In genomic region chr5:54101318-54101717, GRCm38 (mm10) we compare ENCODE assay signal across 9 mouse cellular contexts.
DNase-seq lines count a peak whose midpoint lies in the region; ATAC-seq and TF ChIP-seq lines count a peak whose summit lies in the region.
"Had no signal": no experiment of that assay in that cellular context is flagged by ENCODE, and none has a peak within 500 bp of the region (broad histone marks: within the 10 kb centered on the region; RNA-seq: fewer than 3 reads in every experiment).

No protein-coding gene starts in this region.

- H3K9ac ChIP-seq in lung, embryonic 16.5 days (ENCODE audit: low read length), result no peak overlapping the region
- H3K9ac ChIP-seq in forebrain, postnatal 0 days, result no peak overlapping the region
- H3K9ac ChIP-seq: lung, embryonic 14.5 days had no signal

- H3K4me3 ChIP-seq in lung, embryonic 16.5 days (ENCODE audit: low read length), result no peak overlapping the region
- H3K4me3 ChIP-seq in forebrain, postnatal 0 days (ENCODE audit: low read depth, low read length), result no peak overlapping the region
- no peak overlapping the region for H3K4me3 ChIP-seq in thymus, adult 2 months (ENCODE audit: control insufficient read depth, insufficient read depth, low read length)

- no peaks in the 10 kb centered on the region for H3K27me3 ChIP-seq in lung, embryonic 16.5 days (ENCODE audit: control insufficient read depth, insufficient read depth, low read depth, low read length)
- H3K27me3 ChIP-seq in forebrain, postnatal 0 days (ENCODE audit: insufficient read depth, low read length), result no peaks in the 10 kb centered on the region
- no peaks in the 10 kb centered on the region for H3K27me3 ChIP-seq in thymus, adult 2 months (ENCODE audit: control insufficient read depth, insufficient read depth, low read length)

- peaks cover 11% of the 10 kb centered on the region for H3K4me1 ChIP-seq in lung, embryonic 16.5 days (replicated peaks; ENCODE audit: control insufficient read depth, insufficient read depth, low read length)
- H3K4me1 ChIP-seq in forebrain, postnatal 0 days (ENCODE audit: insufficient read depth), result peaks cover 10% of the 10 kb centered on the region
- peaks cover 21% of the 10 kb centered on the region for H3K4me1 ChIP-seq in thymus, adult 2 months (replicated peaks; ENCODE audit: control insufficient read depth, insufficient read depth, low read length)

- no peak for DNase-seq in lung, postnatal 4 days
- DNase-seq in T-cell, adult 2 months (ENCODE audit: low spot score), result peak; percentile 73
- peak; percentile 13 for DNase-seq in forebrain, postnatal 0 days
- peak; percentile 71 for DNase-seq in thymus, adult 2 months
- DNase-seq in liver, result no peak
- DNase-seq in left cerebral cortex, adult 18-20 months (ENCODE audit: low spot score in 2 of 2), result no peak
- DNase-seq: adrenal gland, postnatal 25 days had no signal

- H3K36me3 ChIP-seq in lung, embryonic 16.5 days (ENCODE audit: control insufficient read depth, insufficient read depth, low read length), result peaks cover 7% of the 10 kb centered on the region
- no peaks in the 10 kb centered on the region for H3K36me3 ChIP-seq in forebrain, postnatal 0 days (ENCODE audit: insufficient read depth)
- peaks cover 15% of the 10 kb centered on the region; the same call in 1 of the 2 replicates for H3K36me3 ChIP-seq in thymus, adult 2 months (ENCODE audit: control insufficient read depth, insufficient read depth, low read length)

- peak; percentile 49; the same call in 1 of the 2 replicates for ATAC-seq in lung, embryonic 16.5 days (ENCODE audit: low read depth)
- ATAC-seq in forebrain, postnatal 0 days, result 0 out of 2 replicates have a peak, but pooled peaks have one; percentile 50

- no peak for TF ChIP-seq CTCF in forebrain, postnatal 0 days (IDR thresholded peaks at IDR 0.05; ENCODE audit: low read depth)
- no peak for TF ChIP-seq CTCF in thymus, adult 2 months (IDR thresholded peaks at IDR 0.05; ENCODE audit: borderline replicate concordance, control insufficient read depth, extremely low read depth, insufficient read depth, low read length, poor library complexity)

- TF ChIP-seq POLR2A in thymus, adult 2 months (IDR thresholded peaks at IDR 0.05; ENCODE audit: control insufficient read depth, extremely low read depth, insufficient read depth, low read length, poor library complexity), result no peak

- WGBS in lung, embryonic 16.5 days, result 37% methylated on average over 5 of the region's 5 CpGs
- WGBS in forebrain, postnatal 0 days, result 28% methylated on average over 5 of the region's 5 CpGs
- WGBS in thymus, adult 2 months, result under 1% methylated on average over 5 of the region's 5 CpGs

- no peak overlapping the region for H3K4me2 ChIP-seq in lung, embryonic 16.5 days (ENCODE audit: low read depth, low read length)
- no peak overlapping the region for H3K4me2 ChIP-seq in forebrain, postnatal 0 days (ENCODE audit: low read depth)
- H3K4me2 ChIP-seq: lung, embryonic 14.5 days had no signal

- H3K9me3 ChIP-seq in lung, embryonic 16.5 days (ENCODE audit: control insufficient read depth, low read length), result no peaks in the 10 kb centered on the region
- no peaks in the 10 kb centered on the region for H3K9me3 ChIP-seq in forebrain, postnatal 0 days (ENCODE audit: low read length)

- peak overlapping the region; percentile 31 for H3K27ac ChIP-seq in lung, embryonic 16.5 days (ENCODE audit: low read length)
- peak overlapping the region; percentile 45; the same call in 1 of the 2 replicates for H3K27ac ChIP-seq in forebrain, postnatal 0 days (ENCODE audit: low read depth, low read length)
- H3K27ac ChIP-seq in thymus, adult 2 months (ENCODE audit: control insufficient read depth, insufficient read depth, low read length), result peak overlapping the region; percentile 98

Comparison
In these comparisons a context has a peak if more than half of its experiments do, and no peak if none do; other contexts are left out.
1. H3K27ac ChIP-seq: peak in every context shown above with its lines; median percentile 98 in thymus, adult 2 months; 45 in forebrain, postnatal 0 days; 31 in lung, embryonic 16.5 days.
2. DNase-seq: peak in T-cell, adult 2 months (single experiment), forebrain, postnatal 0 days (single experiment) and thymus, adult 2 months (single experiment); none in lung, postnatal 4 days (0 of 2), liver (single experiment) and left cerebral cortex, adult 18-20 months (0 of 2).